Mouse (Mus musculus) embryonic fibroblast, embryonic 13.5 days (primary cell): ENCODE data around the gene Sun2.

ENCODE experiments used
- CTCF ChIP-seq: IDR thresholded peaks from 2 replicates; pipeline ENCODE4 v1.5.1; 2011; ENCODE audit warnings: mild to moderate bottlenecking, control low read depth, low read length, moderate library complexity, borderline replicate concordance; ENCODE audit not compliant: insufficient read depth
- POLR2A ChIP-seq: IDR thresholded peaks from 2 replicates; pipeline ENCODE4 v1.6.1; 2011; ENCODE audit warnings: low read depth, mild to moderate bottlenecking, control low read depth, low read length, moderate library complexity

DNA sequence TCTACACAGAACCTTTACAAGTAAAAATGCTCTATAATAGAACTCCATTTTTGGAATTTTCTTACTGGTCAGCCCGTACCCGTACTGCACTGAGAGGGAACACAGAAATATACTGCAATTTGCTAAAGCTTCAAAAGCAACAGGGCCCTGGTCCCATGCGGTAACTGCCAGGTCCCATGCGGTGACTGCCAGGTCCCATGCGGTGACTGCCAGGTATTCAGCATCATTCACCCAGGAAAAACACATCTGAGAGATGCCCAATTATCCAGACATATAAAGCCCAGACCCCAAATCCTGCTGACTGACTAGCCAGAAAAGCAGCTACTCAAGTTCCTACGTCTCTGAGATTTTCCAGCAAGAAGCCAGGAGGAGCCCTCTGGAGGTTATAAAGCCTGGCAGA lies 57.7 kb downstream of the Sun2 start:
- no peak for TF ChIP-seq CTCF
- no peak for TF ChIP-seq POLR2A
